Mouse (Mus musculus) C2C12 (cell line): ENCODE measurements around the gene Calm2. TPM values are rescaled to one million over a fixed set of nuclear protein-coding genes. Genes with fewer than 3 reads are reported as not detected.

ENCODE experiments used
- H3K27me3 ChIP-seq: one replicate; pipeline ENCODE4 v1.6.1; 2011; ENCODE audit not compliant: control insufficient read depth, insufficient read depth, insufficient read length
- H3K36me3 ChIP-seq: one replicate; pipeline ENCODE4 v1.6.1; 2011; ENCODE audit not compliant: control insufficient read depth, insufficient read depth
- H3K4me3 ChIP-seq: one replicate; pipeline ENCODE4 v1.5.1; 2011; ENCODE audit warnings: mild to moderate bottlenecking, control low read depth; ENCODE audit not compliant: poor library complexity, insufficient read depth, severe bottlenecking
- H3K79me2 ChIP-seq: one replicate; pipeline ENCODE4 v1.6.1; 2011; ENCODE audit not compliant: control insufficient read depth, insufficient read depth
- H3K79me3 ChIP-seq: one replicate; pipeline ENCODE4 v1.6.1; 2011; ENCODE audit warnings: low read depth, control low read depth
- H3ac ChIP-seq: one replicate; pipeline ENCODE3; 2011; ENCODE audit warnings: low read depth; ENCODE audit not compliant: control insufficient read depth, insufficient read length
- CEBPB ChIP-seq: IDR thresholded peaks from one replicate; pipeline ENCODE4 v1.6.1; 2011; ENCODE audit warnings: low read depth, mild to moderate bottlenecking, control low read depth, moderate library complexity
- CTCF ChIP-seq: IDR thresholded peaks from one replicate; pipeline ENCODE4 v1.5.1; 2011; ENCODE audit not compliant: control insufficient read depth, insufficient read depth, insufficient read length
- FOSL1 ChIP-seq: IDR thresholded peaks from one replicate; pipeline ENCODE4 v1.8.0; 2011; ENCODE audit warnings: mild to moderate bottlenecking, low read length; ENCODE audit not compliant: poor library complexity, insufficient read depth, severe bottlenecking
- MAX ChIP-seq: IDR thresholded peaks from one replicate; pipeline ENCODE4 v1.6.1; 2011; ENCODE audit warnings: mild to moderate bottlenecking, control low read depth
- MYOD1 ChIP-seq: IDR thresholded peaks from one replicate; pipeline ENCODE4 v1.6.1; 2011; ENCODE audit warnings: low read depth; ENCODE audit not compliant: control insufficient read depth, insufficient read length
- MYOG ChIP-seq: IDR thresholded peaks from one replicate; pipeline ENCODE4 v1.6.1; 2011; ENCODE audit not compliant: control insufficient read depth, insufficient read length; ENCODE audit errors: extremely low read depth
- USF1 ChIP-seq: IDR thresholded peaks from one replicate; pipeline ENCODE4 v1.6.1; 2011; ENCODE audit warnings: low read depth, mild to moderate bottlenecking, control low read depth, moderate library complexity
- polyA plus RNA-seq: library from polyadenylated mRNA; unstranded; fragments of >200 nt; fragmentation: generic; extraction: Trizol; gene quantifications from one replicate; pipeline ENCODE4 v1.2.1, GENCODE M21; 2012; ENCODE audit warnings: missing spikeins

Gene Calm2
- polyA plus RNA-seq, 1 experiment = 321 TPM

DNA sequence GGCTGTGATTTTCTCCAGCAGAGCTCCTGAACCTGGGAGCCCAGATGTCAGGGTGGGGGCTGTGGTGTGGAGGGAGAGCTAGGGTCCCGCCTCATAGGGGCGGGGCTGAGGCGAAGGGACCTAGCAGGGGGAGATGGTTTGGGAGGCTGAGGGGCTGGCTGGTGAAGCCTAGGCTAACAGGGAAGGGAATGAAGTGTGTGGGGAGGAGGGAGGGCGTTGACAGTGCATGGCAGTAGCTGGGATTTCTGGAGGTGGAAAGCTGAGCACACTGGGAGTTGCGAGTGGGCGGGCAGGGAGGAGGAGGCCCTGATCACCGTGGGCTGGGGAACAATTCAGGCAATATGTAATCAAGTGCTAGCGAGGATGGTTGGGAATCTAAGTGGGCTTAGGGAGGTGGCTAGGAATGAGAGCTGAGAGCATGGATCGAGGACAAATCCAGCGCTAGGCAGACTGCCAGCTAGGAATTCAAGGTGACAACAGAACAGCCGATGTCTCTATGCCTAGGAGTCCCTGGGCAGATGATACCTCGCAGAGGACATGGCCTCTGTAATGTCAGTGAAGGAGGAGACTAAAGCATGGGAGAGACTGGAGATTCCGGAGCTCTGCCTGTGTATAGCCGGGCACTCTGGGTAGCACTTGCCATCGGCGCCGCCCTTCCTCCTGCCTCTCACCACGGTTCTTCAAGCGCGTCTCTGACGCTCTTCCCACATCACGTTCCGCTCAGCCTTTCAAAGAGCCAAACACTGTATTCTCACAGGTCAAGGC, 27.2 kb upstream of the Calm2 start:
- Histone ChIP-seq H3K36me3 (no peaks in the 10 kb centered on the region), H3K79me3 (no peaks in the 10 kb centered on the region), H3K4me3 (no peak overlapping the region), H3K27me3 (no peaks in the 10 kb centered on the region), H3ac (no peak overlapping the region), H3K79me2 (no peaks in the 10 kb centered on the region)
- TF ChIP-seq CEBPB (no peak), FOSL1 (no peak), MYOG (no peak), MYOD1 (no peak), USF1 (no peak), MAX (no peak), CTCF (no peak)

DNA sequence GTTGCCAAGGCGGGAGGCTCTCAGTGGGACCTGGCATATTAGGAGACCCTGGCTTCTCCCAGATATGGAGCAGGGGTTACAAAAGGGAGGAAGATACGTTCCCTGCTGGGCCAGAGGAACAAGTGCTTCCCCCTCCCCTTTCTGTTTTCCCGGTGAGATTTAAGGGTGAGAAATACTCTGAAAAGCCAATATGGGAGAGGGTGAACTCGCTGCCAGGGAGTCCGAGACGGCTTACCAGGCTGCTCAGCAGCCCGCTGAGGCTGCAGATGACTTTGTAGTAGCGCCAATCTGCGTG, 26.7 kb upstream of the Calm2 start:
- H3K4me3 ChIP-seq = no peak overlapping the region
- no peaks in the 10 kb centered on the region for H3K79me2 ChIP-seq
- H3K27me3 ChIP-seq = no peaks in the 10 kb centered on the region
- TF ChIP-seq USF1 = no peak
- no peak for TF ChIP-seq CEBPB
- no peak for TF ChIP-seq CTCF
- no peak for TF ChIP-seq MAX
- no peak for TF ChIP-seq MYOD1
- TF ChIP-seq MYOG = no peak
- TF ChIP-seq FOSL1 = no peak
- H3K79me3 ChIP-seq = no peaks in the 10 kb centered on the region
- no peak overlapping the region for H3ac ChIP-seq
- H3K36me3 ChIP-seq = no peaks in the 10 kb centered on the region

DNA sequence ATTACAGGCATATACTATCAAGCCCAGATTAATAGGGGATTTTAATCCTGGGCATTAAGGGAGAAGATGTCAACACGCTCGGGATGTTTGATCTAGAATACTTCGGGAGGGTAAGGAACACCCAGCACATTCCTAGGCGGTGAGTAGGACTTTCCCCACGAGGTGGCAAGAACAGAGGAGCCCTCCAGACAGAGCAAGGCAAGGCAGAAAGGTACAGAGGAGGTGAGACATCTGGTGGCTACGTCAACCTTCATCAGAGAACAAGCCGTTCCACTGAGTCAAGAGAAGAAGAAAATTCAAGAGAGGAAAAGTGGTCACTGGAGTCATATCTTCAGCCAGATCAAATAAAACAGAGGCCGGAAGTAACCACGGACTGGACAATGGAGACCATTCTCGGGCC, 26.1 kb upstream of the Calm2 start:
- no peaks in the 10 kb centered on the region for H3K36me3 ChIP-seq
- H3K4me3 ChIP-seq = no peak overlapping the region
- no peaks in the 10 kb centered on the region for H3K79me3 ChIP-seq
- no peaks in the 10 kb centered on the region for H3K27me3 ChIP-seq
- no peak for TF ChIP-seq MYOD1
- TF ChIP-seq USF1 = no peak
- TF ChIP-seq MAX = no peak
- TF ChIP-seq FOSL1 = no peak
- no peak for TF ChIP-seq MYOG
- TF ChIP-seq CEBPB = no peak
- no peak for TF ChIP-seq CTCF
- H3K79me2 ChIP-seq = no peaks in the 10 kb centered on the region
- H3ac ChIP-seq = no peak overlapping the region

DNA sequence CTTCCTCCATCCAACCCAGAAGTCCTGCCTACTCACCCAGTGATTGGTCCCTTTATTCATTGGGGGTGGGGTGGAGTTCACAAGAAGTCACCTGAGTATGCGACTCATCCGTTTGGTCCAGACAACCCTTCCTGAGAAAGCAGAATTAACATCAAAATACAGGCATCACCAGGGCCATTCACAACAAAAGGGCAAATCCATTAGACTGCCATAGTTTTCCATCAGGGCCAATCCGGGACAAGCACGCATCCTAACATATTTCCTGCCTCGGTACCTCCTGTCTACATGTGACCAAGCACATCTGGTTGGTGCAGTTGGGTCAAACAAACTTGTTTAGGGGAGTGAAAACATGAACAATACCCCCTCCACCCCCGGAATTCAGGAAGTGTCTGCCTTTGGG, 24.9 kb upstream of the Calm2 start:
- no peaks in the 10 kb centered on the region for H3K27me3 ChIP-seq
- no peak overlapping the region for H3ac ChIP-seq
- H3K4me3 ChIP-seq = no peak overlapping the region
- no peak for TF ChIP-seq CEBPB
- no peak for TF ChIP-seq FOSL1
- no peak for TF ChIP-seq MAX
- no peak for TF ChIP-seq MYOG
- TF ChIP-seq CTCF = no peak
- TF ChIP-seq MYOD1 = no peak
- TF ChIP-seq USF1 = no peak
- no peaks in the 10 kb centered on the region for H3K36me3 ChIP-seq
- no peaks in the 10 kb centered on the region for H3K79me3 ChIP-seq
- no peaks in the 10 kb centered on the region for H3K79me2 ChIP-seq

DNA sequence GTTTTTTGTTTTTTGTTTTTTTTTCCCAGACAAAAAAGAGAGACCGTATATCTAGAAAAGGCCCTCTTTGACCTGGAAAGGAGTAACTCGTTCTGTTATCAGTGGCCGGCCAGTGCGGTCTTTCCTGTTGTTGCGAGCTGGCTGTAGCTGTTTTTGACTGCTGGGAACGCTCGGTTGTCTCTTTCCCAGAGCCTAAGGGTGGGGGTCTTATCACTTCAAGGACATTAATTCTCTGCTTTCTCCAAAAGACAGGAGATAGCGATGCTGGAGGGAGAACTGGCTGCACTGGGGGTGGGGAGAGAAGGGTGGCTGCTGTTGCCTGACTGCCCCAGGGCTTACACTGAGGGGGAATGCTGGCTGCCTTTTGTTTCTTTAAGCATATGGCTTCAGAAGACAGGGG, 24.1 kb upstream of the Calm2 start:
- Histone ChIP-seq H3K79me2 (no peaks in the 10 kb centered on the region), H3ac (no peak overlapping the region), H3K36me3 (no peaks in the 10 kb centered on the region), H3K4me3 (no peak overlapping the region), H3K79me3 (no peaks in the 10 kb centered on the region), H3K27me3 (no peaks in the 10 kb centered on the region)
- TF ChIP-seq MYOD1 (no peak), USF1 (no peak), MYOG (no peak), CTCF (no peak), FOSL1 (no peak)
